ENCODE assay signal across 9 mouse cellular contexts in genomic region chr12:31719586-31720275, GRCm38 (mm10). TPM values are rescaled to one million over a fixed set of nuclear protein-coding genes. Genes with fewer than 3 reads are reported as not detected.
DNase-seq lines count a peak whose midpoint lies in the region; ATAC-seq and TF ChIP-seq lines count a peak whose summit lies in the region.
"Had no signal": no experiment of that assay in that cellular context is flagged by ENCODE, and none has a peak within 500 bp of the region (broad histone marks: within the 10 kb centered on the region; RNA-seq: fewer than 3 reads in every experiment).

No protein-coding gene starts in this region.

- H3K4me2 ChIP-seq in heart, postnatal 0 days (ENCODE audit: low read depth, low read length): no peak overlapping the region
- no peak overlapping the region for H3K4me2 ChIP-seq in midbrain, embryonic 15.5 days
- H3K4me2 ChIP-seq: embryonic facial prominence, embryonic 13.5 days had no signal

- no peaks in the 10 kb centered on the region for H3K27me3 ChIP-seq in heart, postnatal 0 days (ENCODE audit: control insufficient read depth, insufficient read depth, low read length)
- no peaks in the 10 kb centered on the region for H3K27me3 ChIP-seq in midbrain, embryonic 15.5 days (replicated peaks)
- H3K27me3 ChIP-seq: embryonic facial prominence, embryonic 13.5 days had no signal

- H3K36me3 ChIP-seq in heart, postnatal 0 days (replicated peaks; ENCODE audit: control insufficient read depth, insufficient read depth, low read length): no peaks in the 10 kb centered on the region
- H3K36me3 ChIP-seq in midbrain, embryonic 15.5 days (replicated peaks): no peaks in the 10 kb centered on the region
- H3K36me3 ChIP-seq: embryonic facial prominence, embryonic 13.5 days had no signal

- H3K9me3 ChIP-seq in heart, postnatal 0 days (replicated peaks; ENCODE audit: control insufficient read depth, low read length): no peaks in the 10 kb centered on the region
- H3K9me3 ChIP-seq in midbrain, embryonic 15.5 days: no peaks in the 10 kb centered on the region
- H3K9me3 ChIP-seq: embryonic facial prominence, embryonic 13.5 days had no signal

- TF ChIP-seq CTCF in heart, postnatal 0 days (IDR thresholded peaks at IDR 0.05; ENCODE audit: low read depth): peak; percentile 68

- H3K27ac ChIP-seq in heart, postnatal 0 days (ENCODE audit: low read depth): peak overlapping the region; percentile 71; the same call in 1 of the 2 replicates
- H3K27ac ChIP-seq in midbrain, embryonic 15.5 days: no peak overlapping the region
- H3K27ac ChIP-seq: embryonic facial prominence, embryonic 13.5 days had no signal

- TF ChIP-seq EP300 in heart, postnatal 0 days (IDR thresholded peaks at IDR 0.05; ENCODE audit: low read depth): no peak

- H3K4me1 ChIP-seq in heart, postnatal 0 days (ENCODE audit: control insufficient read depth, insufficient read depth): peaks cover 7% of the 10 kb centered on the region
- H3K4me1 ChIP-seq in midbrain, embryonic 15.5 days: no peaks in the 10 kb centered on the region

- intact Hi-C loops in heart, postnatal 36 days (cut with DNase I): loop anchor here (1.0 to 10.0 kb wide), 5 partner anchors 65 to 345 kb away; partner anchors contain the start of genes Cog5 and Dus4l

- no peak overlapping the region for H3K4me3 ChIP-seq in heart, postnatal 0 days (ENCODE audit: low read depth, low read length)
- H3K4me3 ChIP-seq in midbrain, embryonic 15.5 days: no peak overlapping the region
- H3K4me3 ChIP-seq: embryonic facial prominence, embryonic 13.5 days had no signal

- peak; percentile 63 for ATAC-seq in heart, postnatal 0 days (ENCODE audit: insufficient read depth, low read depth)
- no peak for ATAC-seq in midbrain, embryonic 15.5 days (replicated peaks)

- H3K9ac ChIP-seq in heart, postnatal 0 days (replicated peaks; ENCODE audit: low read depth, low read length): no peak overlapping the region
- H3K9ac ChIP-seq in midbrain, embryonic 15.5 days: no peak overlapping the region
- H3K9ac ChIP-seq: embryonic facial prominence, embryonic 13.5 days had no signal

- 75% methylated on average over 1 of the region's 1 CpGs for WGBS in heart, postnatal 0 days
- WGBS in midbrain, embryonic 15.5 days: 92% methylated on average over 1 of the region's 1 CpGs

- no peak for DNase-seq in heart, postnatal 0 days (ENCODE audit: low spot score)
- no peak for DNase-seq in heart, postnatal 36 days
- peak; percentile 20 for DNase-seq in urinary bladder, postnatal 14 days (ENCODE audit: low spot score)
- no peak for DNase-seq in urinary bladder, adult 18-20 months (ENCODE audit: low spot score in 2 of 2)
- DNase-seq in fibroblast of lung, adult 2 months (ENCODE audit: low read depth): peak; percentile 4
- no peak for DNase-seq in embryo, embryonic 9.5 days (ENCODE audit: extremely low spot score)
- no peak for DNase-seq in yolk sac, embryonic 10.5 days (ENCODE audit: low spot score)

RNA-seq across cellular contexts. Expression of gene Gpr22, which starts 6.0 kb away (rescaled TPM):
- total RNA-seq in heart, postnatal 0 days (2014; rRNA removed; ENCODE audit: low replicate concordance): 15.8 and 16.0 TPM in 2 replicates
- 10.7 and 14.0 TPM in 2 replicates for polyA plus RNA-seq in heart, postnatal 0 days (2015; fragmentation: Nextera tagmentation; extraction: Ambion mirVana)
- 10 to 100 TPM; 11.1 to 24.8 TPM for total RNA-seq in heart, postnatal 36 days (2021)
- 19.2 and 22.4 TPM in 2 replicates for polyA plus RNA-seq in midbrain, embryonic 15.5 days (2015; fragmentation: Nextera tagmentation; extraction: Ambion mirVana)

Comparison
In these comparisons a context has a peak if more than half of its experiments do, and no peak if none do; other contexts are left out.
1. DNase-seq: peak in urinary bladder, postnatal 14 days (single experiment) and fibroblast of lung, adult 2 months (single experiment); none in heart, postnatal 0 days (single experiment), heart, postnatal 36 days (0 of 2), urinary bladder, adult 18-20 months (0 of 2), embryo, embryonic 9.5 days (single experiment) and yolk sac, embryonic 10.5 days (single experiment).